Mouse (Mus musculus): Measurements from ENCODE around the gene Nf1.
"Not testable (repeated sequence)": the region's sequence is repeated elsewhere in the genome, so short reads cannot be mapped to it uniquely, and the experiment has no call there.

Gene Nf1

GRCm38 (mm10) chr11:79339234-79339807 lies at the start of gene Nf1:
Gene Nf1, plus strand, starts transcription at chr11:79339693.
- CTCF ChIA-PET, result interaction anchor here (0.6 kb wide), 1 partner anchor 11 kb away, joined by 3 read pairs; no protein-coding TSS in a partner anchor

DNA sequence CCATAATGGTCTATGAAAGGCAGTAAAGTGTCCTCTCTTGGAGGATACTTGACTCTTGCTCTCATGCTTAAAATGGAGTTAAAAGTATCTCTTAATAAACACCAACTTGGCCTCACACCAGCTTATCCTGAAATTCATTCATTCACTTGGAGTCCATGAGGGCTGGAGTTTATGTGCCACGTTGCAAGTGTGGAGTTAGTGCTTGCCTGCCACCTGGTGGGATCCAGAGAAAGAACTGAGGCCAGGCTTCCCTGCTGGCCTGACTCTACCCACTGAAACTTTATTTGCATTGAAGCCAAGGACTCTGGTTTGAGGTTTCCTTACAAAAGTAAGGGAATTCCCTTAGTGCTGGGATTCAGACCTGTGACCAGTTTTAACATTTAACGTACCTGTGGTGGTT lies 49.0 kb upstream of the Nf1 start:
- CTCF ChIA-PET, result no interaction called here

- CTCF ChIA-PET, result interaction anchor here (1.2 kb wide), 1 partner anchor 39 kb away, joined by 4 read pairs; no protein-coding TSS in a partner anchor
Observed at GRCm38 (mm10) chr11:79291651-79292050, 47.8 kb upstream of the Nf1 start.

DNA sequence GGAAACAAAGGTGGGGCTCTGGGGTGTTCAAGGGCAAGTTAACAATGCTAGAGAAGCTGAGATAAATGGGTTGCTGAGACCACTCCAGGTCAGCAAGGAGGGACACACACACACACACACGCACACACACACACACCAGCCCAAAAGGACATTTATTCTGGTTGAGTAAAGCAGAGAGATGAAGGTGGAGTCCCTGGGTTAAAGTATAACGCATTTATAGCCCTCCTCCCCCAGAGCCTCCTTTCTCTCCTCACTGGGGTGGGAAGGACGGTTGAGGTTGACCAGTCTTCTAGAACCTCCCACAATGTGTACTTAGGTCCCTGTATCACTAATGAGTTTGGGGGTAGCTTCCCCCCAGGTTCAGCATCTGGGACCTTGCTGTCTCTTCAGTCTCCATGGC lies 47.4 kb upstream of the Nf1 start:
- CTCF ChIA-PET, result interaction anchor here (1.2 kb wide), 1 partner anchor 39 kb away, joined by 4 read pairs; no protein-coding TSS in a partner anchor

DNA sequence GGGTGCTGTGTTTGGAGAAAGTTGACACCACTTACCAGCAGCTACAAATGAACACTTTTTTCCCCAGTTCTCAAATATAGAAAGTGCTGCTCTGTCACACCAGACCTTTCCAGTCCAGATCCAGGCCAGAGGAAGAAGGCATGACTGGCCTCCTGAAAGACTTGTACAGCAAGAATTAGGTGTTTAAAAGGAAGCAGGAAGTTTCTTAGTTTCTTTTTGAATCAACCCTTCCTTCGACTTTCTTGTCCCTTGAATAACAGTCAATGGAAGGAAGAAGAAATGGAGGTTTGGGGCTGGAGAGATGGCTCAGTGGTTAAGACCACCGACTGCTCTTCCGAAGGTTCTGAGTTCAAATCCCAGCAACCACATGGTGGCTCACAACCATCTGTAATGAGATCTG lies 46.5 kb upstream of the Nf1 start:
- CTCF ChIA-PET, result no interaction called here

- CTCF ChIA-PET, result no interaction called here
Observed at GRCm38 (mm10) chr11:79293971-79294370, 45.5 kb upstream of the Nf1 start.

GRCm38 (mm10) chr11:79296167-79296566 lies 43.3 kb upstream of the Nf1 start:
- CTCF ChIA-PET, result interaction anchor here (0.5 to 2.4 kb wide), 3 partner anchors 74 to 208 kb away, joined by 6 to 10 read pairs (median 6); no protein-coding TSS in a partner anchor

DNA sequence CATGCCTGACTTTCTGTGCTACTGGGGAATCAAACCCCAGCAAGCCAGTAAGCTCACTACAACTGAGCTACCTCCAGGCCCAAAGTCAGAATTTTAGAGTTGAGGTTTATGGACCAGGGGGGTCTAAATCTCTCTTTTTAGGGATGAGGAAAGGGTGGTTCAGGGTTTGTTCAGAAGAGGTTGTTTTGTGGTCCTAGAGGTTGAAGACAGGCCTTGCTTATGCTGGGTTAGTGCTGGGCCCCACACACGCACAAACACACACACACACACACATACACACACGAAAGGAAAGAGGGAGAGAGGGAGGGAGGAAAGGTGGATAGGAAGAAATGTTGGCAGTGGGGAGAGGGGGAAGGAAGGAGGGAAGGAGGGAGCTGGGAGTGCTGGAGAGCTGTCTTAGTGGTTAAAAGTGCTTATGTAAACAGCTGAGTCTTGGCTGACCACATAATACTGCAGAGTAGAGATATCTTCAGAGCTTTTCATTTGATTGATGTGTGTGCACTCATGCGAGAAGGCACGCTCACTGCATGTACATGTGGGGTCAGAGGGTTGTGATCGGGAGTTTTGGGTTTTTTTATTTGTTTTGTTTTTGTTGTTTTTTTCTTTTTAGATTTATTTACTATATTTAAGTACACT lies 42.5 kb upstream of the Nf1 start, which contains the start of gene Gm9964:
Gm9964 (minus strand) TSS at position 51 of the 636 bp plus-strand sequence.
- CTCF ChIA-PET, result interaction anchor here (0.7 to 2.4 kb wide), 3 partner anchors 75 to 407 kb away, joined by 3 to 6 read pairs (median 6); no protein-coding TSS in a partner anchor

- CTCF ChIA-PET, result interaction anchor here (1.4 kb wide), 1 partner anchor 75 kb away, joined by 3 read pairs; no protein-coding TSS in a partner anchor
Observed at GRCm38 (mm10) chr11:79299719-79300431, 39.6 kb upstream of the Nf1 start.

DNA sequence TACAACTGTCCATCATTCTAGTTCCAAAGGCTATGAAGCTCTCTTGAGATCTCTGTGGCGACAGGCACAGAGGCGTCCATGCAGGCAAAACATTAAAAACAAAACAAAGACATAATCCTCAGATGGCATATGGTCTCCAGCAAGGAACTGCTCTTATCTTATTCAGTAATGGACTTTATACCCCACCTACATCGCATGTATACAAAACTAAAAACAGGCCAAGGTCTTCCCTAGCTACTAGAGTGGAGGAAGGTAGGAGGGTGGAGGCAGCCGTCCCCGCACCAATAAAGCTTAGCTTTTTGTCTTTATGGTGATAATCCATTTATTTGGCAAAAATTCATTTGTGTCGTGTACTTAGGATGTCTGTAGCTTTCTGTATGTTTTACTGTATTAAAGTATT lies 36.4 kb upstream of the Nf1 start:
- CTCF ChIA-PET, result no interaction called here

DNA sequence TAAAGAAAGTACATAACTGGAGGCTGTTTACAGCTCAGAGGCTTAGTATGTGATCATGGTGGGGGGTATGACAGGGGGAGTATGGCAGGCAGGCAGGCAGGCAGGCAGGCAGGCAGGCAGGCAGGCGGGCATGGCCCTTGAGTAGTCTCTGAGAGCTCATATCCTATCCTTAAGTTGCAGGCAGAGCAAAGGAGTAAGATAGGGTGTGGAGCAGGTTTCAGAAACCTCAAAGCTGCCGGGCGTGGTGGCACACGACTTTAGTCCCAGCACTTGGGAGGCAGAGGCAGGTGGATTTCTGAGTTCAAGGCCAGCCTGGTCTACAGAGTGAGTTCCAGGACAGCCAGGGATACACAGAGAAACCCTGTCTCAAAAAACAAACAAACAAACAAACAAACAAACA lies 35.2 kb upstream of the Nf1 start:
- CTCF ChIA-PET, result not testable (repeated sequence)

DNA sequence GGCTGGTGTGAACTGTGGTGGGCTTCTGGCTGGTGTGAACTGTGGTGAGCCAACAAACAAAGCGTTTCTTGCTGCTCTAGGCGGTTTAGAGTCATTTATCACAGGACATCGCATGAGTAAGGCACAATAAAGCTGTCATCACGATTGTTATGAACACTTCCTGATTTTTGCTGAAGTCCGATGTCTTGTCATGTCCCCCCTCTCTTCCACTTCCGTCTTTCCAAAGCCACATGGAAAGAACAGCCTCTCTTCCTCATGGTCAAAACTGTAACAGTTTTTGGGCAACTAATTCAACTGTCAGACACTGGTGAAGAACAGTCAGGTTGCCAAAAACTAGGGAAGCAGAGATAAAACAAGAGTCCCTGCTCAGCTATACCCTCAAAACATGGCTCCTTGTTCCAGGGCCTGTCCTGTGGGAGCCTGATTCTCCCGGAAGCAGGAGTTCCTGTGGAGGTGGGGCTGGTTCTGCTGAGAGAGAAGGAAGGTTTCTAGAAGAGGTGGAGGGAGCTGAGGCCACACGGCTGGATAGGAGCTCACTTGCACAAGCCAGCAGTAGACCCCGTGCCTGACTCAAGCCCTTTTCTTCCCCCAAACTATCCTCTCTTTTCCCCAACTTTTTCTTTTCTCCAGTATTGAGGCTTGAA lies 33.7 kb upstream of the Nf1 start:
- CTCF ChIA-PET, result no interaction called here

GRCm38 (mm10) chr11:79306510-79306909 lies 33.0 kb upstream of the Nf1 start:
- CTCF ChIA-PET, result no interaction called here

DNA sequence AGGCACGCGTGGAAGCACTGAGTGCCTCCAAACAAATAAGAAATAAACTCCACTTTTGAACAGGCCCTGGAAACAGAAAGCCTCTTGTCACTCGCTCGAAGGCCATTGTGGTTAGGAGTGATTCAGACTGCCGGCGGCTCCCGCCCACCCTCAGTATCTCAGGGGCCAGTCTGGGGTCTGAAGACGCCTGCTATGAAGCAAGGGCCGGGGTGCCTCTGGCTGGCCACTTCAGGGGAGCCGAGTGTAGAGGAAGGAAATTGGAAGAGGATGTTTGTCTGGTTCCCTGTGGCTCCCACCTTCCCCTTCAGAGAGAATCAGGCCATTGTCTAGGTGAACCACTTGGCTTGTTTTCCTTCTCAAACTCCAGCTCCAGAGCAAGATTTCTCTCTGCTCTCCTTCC lies 32.5 kb upstream of the Nf1 start:
- CTCF ChIA-PET, result no interaction called here

DNA sequence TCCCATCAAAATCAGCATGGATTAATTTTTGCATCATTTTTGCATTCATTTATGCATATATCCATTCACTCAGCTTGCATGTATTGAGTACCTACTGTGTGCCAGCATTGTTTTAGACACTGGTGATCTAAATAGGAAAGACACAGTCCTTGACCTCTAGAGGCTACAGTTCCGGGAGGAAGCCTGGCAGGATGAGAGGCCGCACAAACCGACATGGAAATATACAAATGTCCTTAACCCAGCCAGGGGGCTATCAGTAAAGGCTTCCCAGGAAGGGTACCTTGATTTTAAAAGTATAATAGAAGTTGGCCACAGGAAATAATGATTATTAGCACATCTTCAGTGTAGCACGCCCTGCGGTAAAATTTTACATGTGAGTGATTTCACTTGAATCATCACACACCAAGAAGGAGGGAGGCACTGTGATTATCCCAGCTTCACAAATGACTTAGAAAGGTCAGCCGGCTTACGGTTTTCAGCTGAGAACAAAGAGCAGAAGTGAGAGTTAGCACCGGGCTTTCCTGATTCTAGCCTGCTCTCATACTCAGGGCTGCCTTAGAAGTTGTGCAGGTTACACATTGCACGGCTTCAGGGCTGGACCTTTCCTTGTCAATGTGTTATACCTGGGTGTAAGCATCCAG lies 31.8 kb upstream of the Nf1 start:
- CTCF ChIA-PET, result no interaction called here

DNA sequence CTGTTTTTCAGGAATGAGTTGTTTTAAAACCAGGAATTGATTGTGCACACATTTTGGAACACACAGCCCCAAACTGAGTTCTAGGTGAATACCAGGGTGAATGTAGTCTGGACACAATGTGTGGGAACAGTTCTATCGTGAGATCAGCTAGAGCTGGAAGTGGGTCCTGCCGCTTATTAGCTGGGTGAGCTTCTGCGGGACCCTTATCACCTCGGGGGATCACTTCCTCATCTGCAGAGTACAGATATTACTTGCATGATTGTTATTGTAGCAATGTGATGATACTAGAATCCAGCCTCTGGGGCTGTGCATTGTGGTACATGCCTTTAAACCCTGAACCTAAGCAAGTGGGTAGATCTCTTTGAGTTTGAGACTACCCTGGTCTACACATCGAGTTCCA lies 29.0 kb upstream of the Nf1 start:
- CTCF ChIA-PET, result no interaction called here

GRCm38 (mm10) chr11:79316807-79317345 lies 22.6 kb upstream of the Nf1 start:
- CTCF ChIA-PET, result no interaction called here

GRCm38 (mm10) chr11:79319807-79320206 lies 19.7 kb upstream of the Nf1 start:
- CTCF ChIA-PET, result no interaction called here

GRCm38 (mm10) chr11:79323985-79324685 lies 15.4 kb upstream of the Nf1 start:
- CTCF ChIA-PET, result no interaction called here

DNA sequence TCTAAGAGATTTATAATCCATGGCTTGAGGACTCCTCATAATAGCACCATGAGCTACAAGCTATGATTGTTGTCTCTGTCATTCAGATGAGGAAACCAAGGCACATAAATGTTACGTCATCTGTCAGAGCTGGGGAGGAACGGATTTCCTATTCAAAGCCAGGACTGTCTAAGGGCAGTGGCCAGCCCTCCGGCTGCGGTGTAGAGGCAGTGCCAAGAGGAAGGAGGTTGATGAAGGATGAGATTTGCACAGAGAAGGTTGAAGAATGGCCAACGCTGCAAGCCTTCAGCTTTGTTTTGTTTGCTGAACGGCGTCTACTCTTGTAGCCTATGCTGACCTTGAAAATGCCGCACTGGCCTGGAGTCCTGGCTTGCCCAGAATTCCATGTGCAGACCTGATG lies 13.8 kb upstream of the Nf1 start:
- CTCF ChIA-PET, result no interaction called here

GRCm38 (mm10) chr11:79327106-79327505 lies 12.4 kb upstream of the Nf1 start:
- CTCF ChIA-PET, result no interaction called here
